Mouse (Mus musculus) naive thymus-derived CD4-positive, alpha-beta T cell, adult 2 months (primary cell): ENCODE measurements at regions not wholly inside any gene's neighbourhood (a gene's known extent, or its start where the extent isn't known, plus 50 kb on each side); places are given as distances from the start of the nearest gene placed in this dataset.

ENCODE experiments used
- DNase-seq: peaks from one replicate; pipeline ENCODE4 v3.0.0-alpha.2; 2011; ENCODE audit warnings: low read depth

DNA sequence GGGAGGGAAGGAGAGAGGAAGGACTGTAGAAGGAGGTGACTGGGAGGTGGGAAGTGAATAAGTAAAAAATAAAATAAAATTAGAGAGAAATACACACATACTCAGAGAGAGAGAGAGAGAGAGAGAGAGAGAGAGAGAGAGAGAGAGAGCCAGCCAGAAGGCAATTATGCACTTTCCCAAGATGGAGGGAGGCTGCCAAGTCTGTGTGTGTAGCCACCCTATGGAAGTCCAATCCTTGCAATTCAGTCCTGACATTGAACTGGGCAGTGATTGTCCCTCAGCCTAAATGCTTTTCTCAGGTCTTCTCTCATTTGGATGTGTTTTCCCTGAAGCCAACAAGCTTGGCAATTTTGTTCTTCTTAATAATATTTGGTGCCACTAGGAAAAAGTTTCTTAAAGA lies 197.3 kb upstream of the Mctp2 start:
- DNase-seq, result no peak

DNA sequence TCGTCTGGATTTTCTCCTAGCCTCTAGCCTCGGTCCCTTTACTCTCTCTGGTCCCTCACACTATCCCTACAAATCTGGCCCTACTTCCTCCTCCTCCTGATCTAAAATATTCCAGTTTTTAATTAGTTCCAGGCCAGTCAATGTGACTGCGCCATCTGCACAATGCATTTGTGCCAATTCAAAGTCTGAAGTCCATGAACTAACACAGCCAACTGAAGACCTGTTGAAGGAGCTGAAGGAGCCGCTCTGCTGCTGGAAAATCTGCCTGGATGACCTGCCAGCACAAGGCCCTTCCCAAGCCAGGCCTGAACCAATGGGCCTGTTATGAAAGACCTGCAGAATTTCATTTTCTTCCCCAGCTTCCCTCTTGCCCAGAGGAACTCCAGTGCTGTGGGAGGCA lies 197.9 kb upstream of the Mctp2 start:
- no peak for DNase-seq

DNA sequence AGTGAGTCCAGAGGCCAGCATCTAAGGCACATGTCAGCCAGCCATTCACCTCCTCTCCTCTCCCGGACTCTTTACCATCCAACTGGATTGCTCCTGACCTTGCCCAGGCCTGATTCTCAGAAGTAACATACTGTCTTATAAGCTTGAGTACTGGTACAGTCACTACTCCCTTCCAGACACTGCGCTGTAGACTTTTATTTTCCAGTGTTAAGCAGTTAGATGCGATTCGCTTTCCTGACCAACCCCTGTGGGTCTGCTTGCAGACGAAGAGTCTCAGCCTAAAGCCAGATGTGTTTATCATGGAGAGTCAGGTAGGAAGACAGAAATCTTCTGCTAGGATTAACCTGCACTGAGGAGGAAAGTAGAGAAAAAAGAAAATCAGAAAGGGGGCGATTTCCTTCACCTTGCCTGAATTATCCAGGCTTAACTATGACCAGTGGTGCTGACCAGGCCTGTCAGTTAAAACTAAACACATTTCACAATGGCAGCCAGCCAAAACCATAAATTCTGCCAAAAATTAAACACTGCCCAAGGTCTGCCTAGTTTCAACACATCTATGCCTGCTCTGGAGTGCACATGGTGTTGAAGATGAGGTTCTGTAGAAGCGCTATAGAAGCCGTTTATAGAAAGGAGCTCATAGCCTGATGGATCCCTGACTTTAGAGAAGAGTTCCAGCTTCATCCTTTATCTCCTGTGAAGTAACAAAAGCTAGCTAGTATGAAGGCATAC lies 199.5 kb upstream of the Mctp2 start:
- no peak for DNase-seq

DNA sequence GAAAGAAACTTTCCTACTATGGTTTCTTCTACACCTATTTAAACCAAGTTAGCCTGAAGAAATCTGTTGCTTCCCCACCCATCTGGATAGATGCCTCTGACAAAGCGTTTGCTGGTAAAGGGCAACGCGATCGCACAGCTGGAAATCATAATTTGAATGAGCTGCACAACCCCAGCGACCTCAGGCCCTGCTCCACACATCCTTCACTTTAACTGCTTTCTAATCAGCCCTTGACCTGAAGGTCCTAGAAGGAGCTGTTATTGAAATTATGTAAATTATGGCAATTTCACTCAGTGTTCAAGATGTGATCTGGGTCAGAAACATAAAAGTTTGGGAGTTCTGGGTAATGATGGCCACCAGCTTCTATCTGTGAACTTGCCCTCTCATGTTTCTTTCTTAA lies 201.5 kb upstream of the Mctp2 start:
- DNase-seq, result no peak

DNA sequence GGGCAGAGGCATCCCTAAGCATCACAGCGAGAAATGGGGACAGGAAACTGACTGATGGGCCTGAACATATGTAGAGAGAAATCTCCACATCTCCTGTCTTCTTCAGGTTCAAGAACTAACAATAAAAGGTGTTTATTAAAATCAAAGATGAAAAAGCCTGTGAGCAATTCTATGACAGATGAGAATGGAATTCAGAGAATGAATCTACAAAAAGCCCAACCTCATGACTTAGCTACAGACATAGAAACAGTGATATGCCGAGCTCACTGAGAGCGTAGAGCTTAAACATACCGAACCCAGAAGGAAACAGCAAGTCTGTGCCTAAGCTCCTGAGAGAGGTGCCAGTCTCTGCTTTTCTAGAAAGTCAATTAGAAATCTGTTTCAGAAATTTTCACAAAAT lies 203.7 kb upstream of the Mctp2 start:
- no peak for DNase-seq

DNA sequence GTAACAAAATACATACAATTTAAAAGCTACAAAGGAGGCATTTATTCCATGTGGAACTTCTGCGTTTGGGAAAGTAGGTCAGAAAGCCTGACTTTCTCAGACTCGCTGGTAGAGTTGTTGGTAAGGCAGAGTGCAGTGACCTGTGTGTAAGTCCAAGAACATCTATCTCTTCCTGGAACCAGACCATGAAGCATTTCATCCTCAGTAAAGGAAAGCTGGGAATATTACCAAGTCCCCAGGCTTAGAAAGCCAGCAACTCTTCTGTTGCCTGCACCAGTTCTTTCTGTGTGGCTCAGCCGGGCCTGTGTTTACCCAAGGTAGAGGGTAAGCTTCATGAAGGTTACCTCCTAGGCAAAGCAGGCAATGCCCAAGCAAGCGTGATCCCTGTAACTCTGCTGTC lies 207.0 kb upstream of the Mctp2 start:
- no peak for DNase-seq

DNA sequence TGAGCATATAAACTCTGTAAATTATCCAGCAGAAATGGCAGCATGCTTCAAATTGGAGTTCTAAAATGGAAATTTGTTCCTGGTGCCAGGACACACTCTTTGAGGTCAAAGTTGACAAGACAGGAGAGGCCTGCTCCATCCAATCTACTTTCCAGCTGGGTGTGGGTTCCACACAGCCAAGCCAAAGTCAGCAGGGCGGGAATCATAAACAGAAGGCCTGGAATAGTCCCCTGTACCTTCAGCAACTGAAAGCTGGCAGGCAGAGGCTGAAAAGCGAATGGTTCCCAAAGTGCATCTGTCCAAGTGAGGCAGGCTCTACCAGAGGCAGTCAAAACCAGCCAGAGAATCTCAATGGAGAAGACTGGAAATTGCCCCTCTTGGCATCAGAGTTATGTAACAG lies 208.4 kb upstream of the Mctp2 start:
- DNase-seq, result no peak

DNA sequence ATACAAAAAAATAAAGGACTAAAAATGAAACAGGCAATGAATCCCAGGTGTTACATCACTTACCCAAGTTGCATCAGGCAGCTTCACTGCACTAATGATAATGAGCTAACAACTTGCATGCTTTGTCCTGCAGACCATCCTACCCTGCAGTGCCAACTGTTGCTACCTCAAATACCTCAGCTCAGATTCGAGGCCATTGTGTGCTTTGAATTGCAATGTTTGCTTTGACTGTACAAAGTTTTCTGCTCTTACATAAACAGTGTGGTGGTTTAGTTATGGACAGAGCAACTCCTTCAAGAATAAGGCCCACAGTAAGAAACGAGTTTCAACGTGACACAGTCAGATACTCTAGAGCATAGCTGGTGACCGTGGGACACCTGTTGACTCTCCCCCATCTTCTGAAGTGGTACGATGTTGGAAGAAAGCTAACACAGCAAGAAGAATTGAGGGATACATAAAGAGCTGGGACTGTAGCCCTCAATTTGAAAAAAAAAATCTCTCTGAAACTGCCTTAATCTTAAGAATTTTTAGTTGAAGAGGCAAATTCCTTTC lies 212.1 kb upstream of the Mctp2 start:
- DNase-seq, result no peak

DNA sequence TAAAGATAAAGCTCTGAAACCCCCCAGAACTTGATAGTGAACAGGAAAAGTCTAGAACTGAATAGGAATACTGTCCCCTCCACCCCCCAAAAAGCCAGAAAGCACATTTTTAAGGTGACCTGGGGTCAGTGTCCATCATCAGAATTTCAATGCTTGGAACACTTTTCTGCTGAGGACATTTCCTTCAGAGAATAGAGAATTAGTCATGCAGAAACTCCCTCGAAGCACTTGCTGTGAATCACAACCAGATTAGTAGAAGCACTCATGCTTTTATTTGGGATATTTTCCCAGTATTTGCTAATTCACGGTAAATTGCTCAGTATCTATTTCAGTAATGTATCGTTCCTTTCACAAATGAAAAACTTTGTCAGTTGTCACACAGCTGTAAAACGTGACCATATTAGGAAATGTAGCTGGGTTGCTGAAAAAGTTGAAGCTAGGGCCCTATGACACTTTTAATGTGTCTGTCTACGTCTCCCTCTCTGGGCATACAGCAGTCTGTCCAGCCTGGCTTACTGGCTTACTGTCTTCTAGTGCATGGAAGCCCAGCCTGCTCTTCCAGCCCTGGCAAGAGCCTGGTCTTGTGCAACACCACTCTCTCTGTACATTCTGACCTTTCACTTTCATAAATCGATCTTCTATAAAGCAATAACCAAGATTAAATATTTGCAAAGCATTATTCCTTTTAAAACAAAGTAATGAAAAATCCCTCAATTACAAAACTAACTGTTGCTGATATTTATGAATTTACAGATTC lies 213.1 kb upstream of the Mctp2 start:
- DNase-seq, result no peak

DNA sequence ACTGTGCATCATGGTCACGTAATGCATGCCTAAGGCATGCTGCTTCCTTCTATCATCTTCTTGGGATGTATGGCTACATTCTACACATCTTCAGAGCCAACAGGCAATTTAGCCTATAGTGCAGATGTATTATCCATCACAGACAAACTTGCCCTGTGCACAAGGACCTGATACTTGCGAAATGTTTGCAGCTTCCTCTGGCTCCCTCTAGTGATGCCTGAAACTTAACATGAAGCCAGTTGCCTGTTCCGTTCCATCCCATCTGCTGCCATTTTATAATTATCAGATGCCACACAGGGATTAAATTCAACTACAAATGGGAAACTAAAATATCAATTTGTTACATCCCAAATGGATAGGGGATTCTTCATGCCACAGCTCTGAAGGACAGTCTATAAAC lies 222.5 kb upstream of the Mctp2 start:
- no peak for DNase-seq

DNA sequence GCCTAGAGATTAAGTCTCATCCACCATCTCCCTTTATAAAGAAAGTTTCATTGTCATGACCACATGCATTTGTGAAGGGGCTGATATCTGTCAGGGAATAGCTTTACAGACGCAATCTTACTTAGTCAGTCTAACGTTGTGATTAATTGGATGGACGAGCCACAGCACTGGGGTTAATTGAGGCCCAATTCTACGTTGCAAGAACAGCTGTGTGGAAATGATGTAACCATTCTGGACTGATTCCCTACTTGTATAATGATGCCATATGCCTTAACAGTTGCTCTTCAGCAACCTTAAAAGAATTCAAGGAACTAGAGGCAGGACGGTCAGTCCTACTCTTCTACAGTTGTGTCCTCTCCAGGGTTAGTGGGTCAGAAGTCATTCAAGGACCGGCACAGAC lies 231.9 kb upstream of the Mctp2 start:
- DNase-seq, result no peak

DNA sequence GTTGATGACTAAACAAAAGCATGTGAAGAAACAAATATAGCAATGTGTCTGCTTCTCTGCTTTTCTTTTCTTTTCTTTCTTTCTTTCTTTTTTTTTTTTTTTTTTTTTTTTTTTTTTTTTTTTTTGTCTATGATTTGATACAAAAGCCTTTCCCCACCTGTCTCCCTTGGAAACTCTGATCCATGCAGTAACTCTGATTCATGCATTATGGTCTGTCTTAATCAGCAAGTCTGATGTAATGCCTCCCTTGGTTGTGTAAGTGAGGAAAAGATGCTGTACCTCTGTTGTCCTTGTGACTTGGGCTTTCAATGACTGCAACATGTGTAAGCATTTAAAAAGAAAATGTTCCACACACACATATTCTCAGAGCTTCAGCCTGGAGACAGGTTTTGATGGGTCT lies 233.5 kb upstream of the Mctp2 start:
- no peak for DNase-seq

DNA sequence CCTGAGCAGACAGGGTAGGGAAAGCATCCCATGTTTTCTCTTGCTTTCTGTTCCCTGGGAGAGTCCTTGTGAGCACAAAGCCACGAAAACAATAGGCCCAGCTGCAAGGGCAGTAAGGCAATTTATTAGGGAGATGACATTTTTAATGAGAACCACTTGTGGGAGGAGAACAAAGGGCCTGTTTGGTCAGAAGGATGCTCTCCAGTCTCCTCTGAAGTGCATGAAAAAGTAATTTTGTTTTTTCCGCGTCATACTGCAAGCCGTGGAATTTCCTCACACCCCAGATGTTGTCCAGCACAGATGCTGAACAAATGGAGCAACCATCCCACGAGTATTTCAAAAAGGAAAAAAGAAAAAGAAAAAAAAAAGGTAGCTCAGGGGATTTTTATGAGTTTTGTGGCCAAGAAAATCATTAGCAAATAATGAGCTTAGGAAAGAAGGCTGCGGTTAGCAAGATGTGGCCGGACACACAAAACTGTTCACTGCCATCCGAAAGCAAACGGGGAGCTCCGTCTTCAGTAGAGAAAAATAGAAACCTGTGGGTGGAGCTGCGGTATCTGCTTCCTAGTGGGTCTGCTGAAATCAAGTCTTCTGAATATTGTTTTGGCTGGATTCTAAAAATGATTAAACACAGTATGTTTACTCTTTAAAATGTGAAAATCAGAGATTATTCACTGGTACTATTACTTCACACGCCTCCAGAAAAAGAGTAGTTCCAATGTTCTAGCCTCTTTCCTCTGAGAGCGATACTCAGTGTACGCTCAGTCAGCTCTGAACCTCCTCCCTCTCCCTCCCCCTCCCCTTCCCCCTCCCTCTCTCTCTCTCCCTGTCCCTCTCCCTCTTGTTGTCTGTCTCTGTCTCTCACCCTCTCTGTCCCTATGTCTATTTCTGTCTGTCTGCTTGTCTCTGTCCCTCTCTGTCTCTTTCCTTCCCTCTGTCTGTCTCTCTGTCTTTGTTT lies 235.4 kb upstream of the Mctp2 start:
- DNase-seq, result no peak

DNA sequence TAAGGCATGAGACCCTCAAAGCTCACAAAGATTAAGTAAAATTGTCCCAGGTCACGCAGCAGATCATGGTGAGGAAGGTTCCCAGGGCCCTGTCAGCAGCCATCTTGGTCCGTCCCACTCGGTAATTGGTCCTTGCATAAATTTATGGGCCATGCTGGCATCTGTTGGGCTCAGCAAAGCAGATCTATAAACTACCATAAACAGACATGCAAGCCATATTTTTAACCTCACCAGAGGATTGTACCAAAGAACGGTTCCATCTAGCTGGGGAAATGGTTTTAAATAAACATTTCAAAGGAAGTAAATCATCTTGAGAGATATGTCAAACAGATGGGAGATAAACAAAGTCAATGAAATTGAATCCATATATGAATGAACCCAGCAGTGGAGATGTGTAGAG lies 237.1 kb upstream of the Mctp2 start:
- no peak for DNase-seq

DNA sequence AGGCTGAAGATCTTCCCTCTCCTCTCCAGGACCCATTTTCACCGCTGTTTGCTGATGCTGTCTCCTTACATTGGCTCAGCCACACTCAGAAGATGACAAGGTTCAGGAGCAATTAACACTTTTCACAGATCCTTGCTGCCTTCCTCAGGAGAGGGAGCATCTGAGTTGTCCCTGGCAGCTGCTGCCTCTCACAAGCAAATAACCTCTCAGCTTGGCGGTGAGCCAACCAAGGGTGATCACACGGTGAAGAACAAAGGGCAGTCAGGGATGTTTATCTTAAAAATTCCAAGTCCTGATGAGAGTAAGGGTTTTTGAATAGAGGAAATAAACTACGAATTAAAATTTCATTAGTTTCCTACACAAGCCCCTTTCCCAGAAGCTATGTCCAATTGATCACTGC lies 237.5 kb upstream of the Mctp2 start:
- no peak for DNase-seq

DNA sequence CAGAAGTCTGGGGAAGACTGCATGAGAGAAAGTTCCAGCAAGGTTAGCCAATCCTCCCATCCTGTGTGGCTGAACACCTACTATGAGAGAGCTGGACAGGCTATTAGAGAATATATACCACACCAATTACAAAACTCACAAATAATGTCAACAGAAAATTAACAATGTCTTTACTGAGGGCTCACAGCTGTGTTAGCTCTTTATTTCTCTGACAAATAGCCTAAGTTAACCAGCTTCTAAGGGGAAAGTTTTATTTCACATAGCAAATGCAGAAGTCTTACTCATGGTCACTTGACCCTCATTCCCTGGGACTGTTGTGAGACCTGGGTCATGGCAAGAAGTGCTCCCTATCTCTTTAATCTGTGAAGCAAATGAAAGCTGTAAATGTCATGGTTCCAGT lies 261.0 kb upstream of the Mctp2 start:
- DNase-seq, result no peak

DNA sequence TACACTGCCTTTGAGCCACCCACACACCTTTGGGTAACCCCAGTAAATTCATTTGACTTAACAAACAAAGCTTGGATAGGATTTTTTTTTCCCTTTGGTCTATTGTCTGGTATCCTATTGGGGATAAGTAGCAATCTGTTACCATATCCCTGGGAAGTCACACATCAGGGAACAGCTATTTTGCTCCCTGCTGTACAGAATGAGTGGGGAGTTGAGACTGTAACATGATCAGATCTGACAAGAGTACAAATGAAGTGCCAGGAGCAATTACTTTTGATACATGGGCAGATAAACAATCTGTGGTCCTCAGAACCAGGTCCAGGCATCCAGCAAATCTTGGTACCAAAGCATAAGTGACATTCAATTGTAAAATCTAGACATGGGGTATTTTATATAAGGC lies 262.8 kb upstream of the Mctp2 start:
- no peak for DNase-seq

DNA sequence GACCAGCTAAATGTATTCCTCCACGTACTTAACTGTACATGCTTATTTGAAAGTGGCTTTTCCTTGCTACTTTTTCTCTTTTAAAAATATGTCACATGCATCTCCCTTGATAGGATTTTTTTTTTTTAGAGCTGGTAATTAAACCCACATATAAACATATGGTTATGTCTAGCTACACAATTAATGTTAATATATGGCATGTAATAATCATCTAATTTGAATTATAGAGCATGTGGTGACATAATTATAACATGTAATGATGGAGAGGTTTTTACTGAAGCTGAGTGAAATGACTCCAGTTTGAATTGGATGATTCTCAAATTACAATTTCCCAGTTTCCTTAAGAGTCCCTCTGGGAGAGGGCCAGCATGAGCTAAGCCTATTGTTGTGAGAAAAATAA lies 267.9 kb upstream of the Mctp2 start:
- no peak for DNase-seq

DNA sequence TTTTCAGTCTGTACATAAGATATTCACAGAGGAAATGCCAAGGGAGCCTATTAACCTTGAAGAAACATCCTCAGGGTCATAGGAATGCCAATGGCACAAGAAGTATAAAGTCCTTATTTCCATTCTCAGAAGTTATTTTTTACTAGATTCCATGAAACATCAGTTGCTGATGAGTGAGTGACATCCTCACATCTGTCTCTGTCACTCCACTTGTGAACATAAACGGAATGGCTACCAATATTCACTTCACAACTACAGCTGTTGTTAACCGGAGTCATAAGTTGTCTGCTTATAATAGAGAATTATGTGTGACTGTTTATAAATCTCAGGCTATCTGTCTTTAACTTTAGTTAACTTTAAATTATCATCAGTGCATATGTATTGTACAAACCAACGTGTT lies 278.0 kb upstream of the Mctp2 start:
- no peak for DNase-seq

DNA sequence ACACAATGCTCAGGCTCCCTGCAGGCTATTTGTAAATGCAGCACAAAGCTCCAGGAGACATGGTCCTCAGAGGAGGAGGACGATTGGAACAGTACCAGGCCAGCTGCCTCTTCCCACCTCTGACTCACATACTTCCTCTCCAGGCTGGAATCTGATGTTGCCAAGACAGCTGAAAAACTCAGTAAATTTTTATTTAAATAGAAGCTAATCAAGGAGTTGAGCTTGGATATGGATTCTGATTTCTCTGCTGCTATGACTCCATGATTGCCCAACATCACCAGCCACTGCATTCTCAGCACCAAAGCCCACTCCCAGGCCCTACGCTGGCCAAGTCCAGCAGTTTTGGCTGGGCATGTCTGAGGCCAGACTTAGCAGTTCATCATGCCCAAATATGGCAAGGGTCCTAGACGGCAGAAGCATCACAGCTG lies 282.8 kb upstream of the Mctp2 start:
- no peak for DNase-seq

DNA sequence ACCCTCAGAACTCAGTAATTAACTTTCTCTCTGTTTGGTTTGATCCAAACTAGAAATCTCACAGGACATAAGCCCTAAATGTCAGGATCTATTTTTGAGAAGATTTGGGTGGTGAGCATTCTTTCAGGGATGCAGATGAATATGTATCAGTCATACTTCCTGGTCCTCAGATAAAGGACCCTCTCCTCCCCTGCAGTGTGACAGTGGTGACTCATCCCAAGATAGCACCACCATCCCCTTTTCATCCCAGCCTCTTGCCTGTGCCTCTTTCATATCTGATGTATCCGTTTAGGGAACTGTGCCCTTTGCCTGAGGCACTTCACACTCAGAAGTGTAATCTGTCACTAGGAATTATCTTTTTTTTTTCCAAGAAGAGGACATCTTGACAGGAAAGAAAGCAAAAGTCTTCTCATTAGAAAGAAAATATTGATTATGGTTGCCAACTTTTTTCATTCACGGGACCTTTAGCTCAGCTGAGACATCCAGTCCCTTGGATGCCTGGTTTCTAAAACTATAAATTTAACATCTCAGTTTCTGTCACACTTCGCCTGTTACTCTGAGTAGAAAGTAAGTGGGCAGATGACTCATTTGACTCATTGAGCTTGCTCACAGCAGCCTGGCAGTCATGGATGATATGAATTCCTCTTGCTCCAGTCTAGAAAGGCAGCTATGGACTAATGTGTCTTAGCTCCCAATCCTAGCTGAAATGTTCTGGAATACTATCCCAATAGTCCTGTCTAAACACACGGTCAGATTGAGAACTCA lies 284.1 kb upstream of the Mctp2 start:
- no peak for DNase-seq

DNA sequence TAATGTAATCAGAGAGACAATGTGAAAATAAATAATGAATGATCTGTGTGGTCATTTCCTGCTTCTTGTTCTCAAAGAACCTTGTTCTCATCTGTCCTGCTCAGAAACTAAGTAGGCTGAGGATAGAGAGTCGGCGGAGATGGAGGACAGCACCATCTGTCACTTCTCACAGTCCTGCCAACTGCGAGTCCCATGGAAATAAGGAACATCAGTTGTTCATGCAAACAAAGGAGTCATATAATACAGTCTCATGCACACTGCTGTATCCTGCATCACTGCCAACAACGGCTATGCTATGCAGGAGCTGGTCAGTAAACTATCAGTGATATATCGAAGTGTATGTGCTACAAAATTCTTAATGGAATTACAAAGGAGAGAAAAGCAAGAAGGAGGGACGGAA lies 285.7 kb upstream of the Mctp2 start:
- DNase-seq, result no peak
